Mouse (Mus musculus) embryonic fibroblast, embryonic 13.5 days (primary cell): Measurements from ENCODE around the gene Caln1. TPM values are rescaled to one million over a fixed set of nuclear protein-coding genes. Genes with fewer than 3 reads are reported as not detected.

Experiments
- H3K27ac ChIP-seq: 2 replicates; pipeline ENCODE4 v1.5.1; 2012; ENCODE audit warnings: low read length, control low read depth, inconsistent platforms; ENCODE audit not compliant: insufficient read depth
- H3K4me1 ChIP-seq: 2 replicates; pipeline ENCODE4 v1.6.1; 2011; ENCODE audit warnings: low read length; ENCODE audit not compliant: control insufficient read depth, insufficient read depth
- H3K4me3 ChIP-seq: 2 replicates; pipeline ENCODE4 v1.5.1; 2011; ENCODE audit warnings: mild to moderate bottlenecking, control low read depth, low read length; ENCODE audit not compliant: insufficient read depth
- CTCF ChIP-seq: IDR thresholded peaks from 2 replicates; pipeline ENCODE4 v1.5.1; 2011; ENCODE audit warnings: mild to moderate bottlenecking, control low read depth, low read length, moderate library complexity, borderline replicate concordance; ENCODE audit not compliant: insufficient read depth
- POLR2A ChIP-seq: IDR thresholded peaks from 2 replicates; pipeline ENCODE4 v1.6.1; 2011; ENCODE audit warnings: low read depth, mild to moderate bottlenecking, control low read depth, low read length, moderate library complexity
- polyA plus RNA-seq: library from polyadenylated mRNA; stranded (reverse); fragments of >200 nt; gene quantifications from 2 replicates; pipeline ENCODE4 v1.2.4, GENCODE M21; 2011; ENCODE audit warnings: low read depth; ENCODE audit not compliant: missing spikeins, insufficient read length

Caln1 gene
- polyA plus RNA-seq, 1 experiment: not detected

- Histone ChIP-seq H3K4me3 (no peak overlapping the region), H3K4me1 (no peaks in the 10 kb centered on the region), H3K27ac (no peak overlapping the region)
- TF ChIP-seq POLR2A (no peak), CTCF (no peak)
Measured at GRCm38 (mm10) chr5:130448931-130449856, 79.9 kb downstream of the Caln1 start.

DNA sequence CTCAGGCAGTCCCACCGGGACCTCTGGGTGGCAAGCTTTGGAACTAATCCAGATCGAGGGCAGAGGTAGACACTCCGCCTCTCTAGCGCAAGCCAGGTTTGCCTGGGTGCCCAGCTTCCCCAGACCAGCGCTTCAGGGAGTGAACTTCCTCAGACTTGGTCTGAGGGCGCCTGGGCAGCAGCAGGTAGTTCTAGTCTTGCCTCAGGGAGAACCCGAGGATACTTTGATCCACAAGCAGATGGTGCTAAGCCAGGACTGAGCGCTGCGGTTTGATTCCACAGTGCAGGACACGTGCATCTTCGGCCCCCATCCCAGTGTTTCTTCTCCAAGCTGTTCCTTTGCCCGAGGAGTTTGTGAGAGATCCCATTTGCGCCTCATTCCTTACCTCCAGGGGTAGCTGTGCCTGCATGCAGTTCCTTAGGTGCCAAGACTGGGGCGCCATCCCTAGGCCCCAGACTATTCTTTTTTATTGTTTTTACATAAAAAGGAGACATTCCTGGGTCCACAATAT lies 80.8 kb downstream of the Caln1 start:
- H3K4me1 ChIP-seq: no peaks in the 10 kb centered on the region
- no peak overlapping the region for H3K4me3 ChIP-seq
- H3K27ac ChIP-seq: no peak overlapping the region
- TF ChIP-seq POLR2A (no peak), CTCF (no peak)

- H3K4me3 ChIP-seq: no peak overlapping the region
- no peak for TF ChIP-seq CTCF
- TF ChIP-seq POLR2A: no peak
- H3K4me1 ChIP-seq: no peaks in the 10 kb centered on the region
- no peak overlapping the region for H3K27ac ChIP-seq
Measured at GRCm38 (mm10) chr5:130458076-130458475, 88.8 kb downstream of the Caln1 start.

GRCm38 (mm10) chr5:130472209-130472608 lies 103.0 kb downstream of the Caln1 start:
- TF ChIP-seq POLR2A: no peak
- no peak for TF ChIP-seq CTCF
- no peak overlapping the region for H3K27ac ChIP-seq

GRCm38 (mm10) chr5:130474876-130475275 lies 105.6 kb downstream of the Caln1 start:
- TF ChIP-seq POLR2A (no peak), CTCF (no peak)
- H3K27ac ChIP-seq: no peak overlapping the region
- no peak overlapping the region for H3K4me3 ChIP-seq
- H3K4me1 ChIP-seq: no peaks in the 10 kb centered on the region

More at GRCm38 (mm10) chr5:130472209-130472608, 103.0 kb downstream of the Caln1 start:
- Histone ChIP-seq H3K4me3 (no peak overlapping the region), H3K4me1 (no peaks in the 10 kb centered on the region)

- H3K4me1 ChIP-seq: no peaks in the 10 kb centered on the region
- no peak overlapping the region for H3K27ac ChIP-seq
- no peak overlapping the region for H3K4me3 ChIP-seq
- no peak for TF ChIP-seq CTCF
- no peak for TF ChIP-seq POLR2A
Measured at GRCm38 (mm10) chr5:130476741-130477140, 107.5 kb downstream of the Caln1 start.

DNA sequence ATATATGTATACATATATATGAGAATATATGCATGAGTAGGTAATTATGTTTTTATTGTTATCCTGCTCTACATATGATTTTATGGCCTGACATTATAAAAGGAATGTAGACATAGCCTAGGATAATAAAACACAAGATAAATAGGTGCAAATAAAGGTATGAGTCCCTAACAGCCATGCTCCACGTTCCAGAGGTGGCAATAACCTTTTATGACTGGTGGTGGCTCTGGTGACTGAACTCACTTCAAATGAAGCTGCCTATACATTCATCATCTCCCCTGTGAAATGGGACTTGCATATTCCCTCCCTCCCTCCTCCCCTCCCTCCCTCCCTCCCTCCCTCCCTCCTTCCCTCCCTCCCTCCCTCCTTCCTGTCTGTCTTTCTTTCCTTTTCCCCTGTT lies 111.0 kb downstream of the Caln1 start:
- Histone ChIP-seq H3K4me3 (no peak overlapping the region), H3K4me1 (no peaks in the 10 kb centered on the region), H3K27ac (no peak overlapping the region)
- no peak for TF ChIP-seq POLR2A
- TF ChIP-seq CTCF: no peak

DNA sequence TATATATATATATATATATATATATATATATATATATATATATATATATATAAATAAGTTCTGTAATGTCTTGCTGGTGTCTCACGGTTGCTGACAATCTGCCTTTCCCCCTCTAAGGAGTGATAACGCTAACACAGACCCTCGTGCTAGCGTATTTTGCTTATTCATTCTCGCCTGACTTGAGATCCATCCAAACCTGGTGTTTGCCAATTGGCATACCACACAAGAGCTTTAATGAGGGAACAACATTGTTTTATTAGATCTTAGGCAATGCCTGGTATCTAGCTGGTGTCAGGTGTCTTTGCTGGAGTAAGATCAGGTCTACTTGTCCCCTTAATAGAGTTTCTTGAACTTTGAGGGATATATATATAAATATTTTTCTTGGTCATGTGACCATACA lies 122.2 kb downstream of the Caln1 start:
- Histone ChIP-seq H3K4me1 (no peaks in the 10 kb centered on the region), H3K4me3 (no peak overlapping the region), H3K27ac (no peak overlapping the region)
- TF ChIP-seq CTCF (no peak), POLR2A (no peak)

DNA sequence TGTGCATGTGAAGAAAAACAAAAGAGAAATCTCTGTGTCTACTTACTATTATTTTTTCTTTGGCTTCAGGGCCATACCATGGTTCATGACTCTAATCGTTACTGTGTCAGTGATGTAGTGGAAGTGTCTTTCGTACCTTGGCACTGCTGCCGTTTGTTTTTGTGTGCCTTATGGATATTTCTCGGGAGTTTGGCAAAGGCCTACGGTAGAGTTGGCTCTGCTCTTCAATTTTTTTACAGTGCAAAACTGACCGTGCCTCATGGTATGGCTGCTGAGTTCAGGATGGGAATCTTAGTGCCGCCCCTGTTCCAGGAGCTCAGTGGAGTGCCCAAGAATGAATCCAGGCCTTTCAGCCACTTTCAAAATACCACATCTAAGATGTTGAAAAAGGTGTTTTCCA lies 123.0 kb downstream of the Caln1 start:
- Histone ChIP-seq H3K27ac (no peak overlapping the region), H3K4me3 (no peak overlapping the region), H3K4me1 (no peaks in the 10 kb centered on the region)
- TF ChIP-seq POLR2A: no peak
- TF ChIP-seq CTCF: no peak

GRCm38 (mm10) chr5:130502541-130502940 lies 133.3 kb downstream of the Caln1 start:
- H3K4me1 ChIP-seq: no peaks in the 10 kb centered on the region
- H3K27ac ChIP-seq: no peak overlapping the region
- TF ChIP-seq CTCF (no peak), POLR2A (no peak)
- H3K4me3 ChIP-seq: no peak overlapping the region

DNA sequence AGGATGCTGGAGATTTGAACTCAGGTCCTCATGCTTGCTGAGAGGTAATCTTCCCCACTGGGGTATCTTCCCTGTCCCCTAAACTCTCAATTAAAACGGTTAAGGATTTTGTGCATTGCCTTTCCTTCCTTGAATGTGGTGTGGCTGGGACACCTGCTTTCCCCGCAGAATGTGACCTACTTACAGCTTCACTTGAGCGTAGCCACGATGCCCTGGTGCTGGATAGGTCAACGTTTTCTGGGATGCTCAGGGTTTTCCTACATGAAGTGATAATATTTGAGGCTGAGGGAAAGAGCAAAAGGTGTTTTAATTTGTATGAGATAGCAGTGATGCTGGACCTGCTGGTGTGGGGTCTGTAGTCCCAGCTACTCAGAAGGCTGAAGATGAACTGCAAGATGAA lies 135.6 kb downstream of the Caln1 start:
- no peak for TF ChIP-seq CTCF
- no peak for TF ChIP-seq POLR2A
- H3K4me1 ChIP-seq: no peaks in the 10 kb centered on the region
- H3K27ac ChIP-seq: no peak overlapping the region
- H3K4me3 ChIP-seq: no peak overlapping the region
